8 mouse cellular contexts compared by ENCODE assay signal in genomic region chr12:87443700-87444122, GRCm38 (mm10). TPM values are rescaled to one million over a fixed set of nuclear protein-coding genes. Genes with fewer than 3 reads are reported as not detected.
A peak's percentile ranks its signal among the peaks of the same experiment; 100 is the strongest.
DNase-seq lines count a peak whose midpoint lies in the region; ATAC-seq and TF ChIP-seq lines count a peak whose summit lies in the region.

Gene Slirp, plus strand, starts transcription at chr12:87443896.
Gene Alkbh1, minus strand, starts transcription at chr12:87444017.

- 1% methylated on average over 28 of the region's 28 CpGs for WGBS in embryonic facial prominence, embryonic 13.5 days
- under 1% methylated on average over 28 of the region's 28 CpGs for WGBS in kidney, adult 2 months
- under 1% methylated on average over 28 of the region's 28 CpGs for WGBS in limb, embryonic 12.5 days
- WGBS in midbrain, embryonic 15.5 days = 0% methylated on average over 28 of the region's 28 CpGs
- WGBS in spleen, adult 2 months = under 1% methylated on average over 28 of the region's 28 CpGs

- TF ChIP-seq CTCF in kidney, adult 2 months (conservative IDR thresholded peaks at IDR 0.05; ENCODE audit: insufficient read depth, insufficient read length, low read depth, low read length) = no peak
- no peak for TF ChIP-seq CTCF in spleen, adult 2 months (IDR thresholded peaks at IDR 0.05; ENCODE audit: extremely low read depth, insufficient read depth, insufficient read length, insufficient replicate concordance)

- H3K9me3 ChIP-seq in embryonic facial prominence, embryonic 13.5 days = no peaks in the 10 kb centered on the region
- no peaks in the 10 kb centered on the region for H3K9me3 ChIP-seq in limb, embryonic 12.5 days
- no peaks in the 10 kb centered on the region for H3K9me3 ChIP-seq in midbrain, embryonic 15.5 days

- peak within 1 kb of the TSS; percentile 82 for H3K4me2 ChIP-seq in embryonic facial prominence, embryonic 13.5 days
- H3K4me2 ChIP-seq in limb, embryonic 12.5 days = peak within 1 kb of the TSS; percentile 75
- H3K4me2 ChIP-seq in midbrain, embryonic 15.5 days = peak within 1 kb of the TSS; percentile 63

- H3K27me3 ChIP-seq in embryonic facial prominence, embryonic 13.5 days = no peaks in the 10 kb centered on the region
- no peaks in the 10 kb centered on the region for H3K27me3 ChIP-seq in kidney, adult 2 months (replicated peaks; ENCODE audit: control insufficient read depth, insufficient read depth, low read length)
- H3K27me3 ChIP-seq in limb, embryonic 12.5 days = no peaks in the 10 kb centered on the region
- no peaks in the 10 kb centered on the region for H3K27me3 ChIP-seq in midbrain, embryonic 15.5 days (replicated peaks)
- H3K27me3 ChIP-seq in spleen, adult 2 months (ENCODE audit: control insufficient read depth, insufficient read depth, low read length) = no peaks in the 10 kb centered on the region

- peak; percentile 84 for ATAC-seq in embryonic facial prominence, embryonic 13.5 days (ENCODE audit: insufficient number of reproducible peaks, insufficient read depth, low FRiP score, low TSS enrichment, low read depth)
- peak; percentile 92 for ATAC-seq in limb, embryonic 12.5 days (ENCODE audit: insufficient number of reproducible peaks, insufficient read depth, low FRiP score, low TSS enrichment, low read depth)
- peak; percentile 98 for ATAC-seq in midbrain, embryonic 15.5 days (replicated peaks)

- H3K4me3 ChIP-seq in embryonic facial prominence, embryonic 13.5 days = peak within 1 kb of the TSS; percentile 97
- H3K4me3 ChIP-seq in kidney, adult 2 months (ENCODE audit: insufficient read depth, low read depth, low read length) = peak within 1 kb of the TSS; percentile 99
- peak within 1 kb of the TSS; percentile 94 for H3K4me3 ChIP-seq in limb, embryonic 12.5 days (replicated peaks)
- H3K4me3 ChIP-seq in midbrain, embryonic 15.5 days = peak within 1 kb of the TSS; percentile 100
- peak within 1 kb of the TSS; percentile 98 for H3K4me3 ChIP-seq in spleen, adult 2 months (ENCODE audit: extremely low read depth, insufficient read depth, insufficient read length)

- peaks cover 16% of the 10 kb centered on the region for H3K4me1 ChIP-seq in embryonic facial prominence, embryonic 13.5 days
- H3K4me1 ChIP-seq in kidney, adult 2 months (ENCODE audit: control insufficient read depth, insufficient read depth, low read length) = peaks cover 6% of the 10 kb centered on the region
- H3K4me1 ChIP-seq in limb, embryonic 12.5 days (replicated peaks) = peaks cover 19% of the 10 kb centered on the region
- peaks cover 23% of the 10 kb centered on the region for H3K4me1 ChIP-seq in midbrain, embryonic 15.5 days
- H3K4me1 ChIP-seq in spleen, adult 2 months (ENCODE audit: control insufficient read depth, insufficient read depth, insufficient read length) = peaks cover 7% of the 10 kb centered on the region; the same call in 1 of the 2 replicates

- peak within 1 kb of the TSS; percentile 87 for H3K27ac ChIP-seq in embryonic facial prominence, embryonic 13.5 days
- peak within 1 kb of the TSS; percentile 50; the same call in 1 of the 2 replicates for H3K27ac ChIP-seq in kidney, adult 2 months (ENCODE audit: insufficient read depth, low read depth, low read length)
- peak within 1 kb of the TSS; percentile 89 for H3K27ac ChIP-seq in limb, embryonic 12.5 days
- H3K27ac ChIP-seq in midbrain, embryonic 15.5 days = peak within 1 kb of the TSS; percentile 90
- peak within 1 kb of the TSS; percentile 78 for H3K27ac ChIP-seq in spleen, adult 2 months (ENCODE audit: insufficient read depth, low read length)

- H3K36me3 ChIP-seq in embryonic facial prominence, embryonic 13.5 days = peaks cover 47% of the 10 kb centered on the region
- peaks cover 1% of the 10 kb centered on the region; the same call in 1 of the 2 replicates for H3K36me3 ChIP-seq in kidney, adult 2 months (ENCODE audit: control insufficient read depth, insufficient read depth, low read length)
- H3K36me3 ChIP-seq in limb, embryonic 12.5 days = peaks cover 58% of the 10 kb centered on the region
- H3K36me3 ChIP-seq in midbrain, embryonic 15.5 days (replicated peaks) = peaks cover 27% of the 10 kb centered on the region
- H3K36me3 ChIP-seq in spleen, adult 2 months (ENCODE audit: control insufficient read depth, insufficient read depth, low read length) = peaks cover 20% of the 10 kb centered on the region

- peak; percentile 83 for DNase-seq in 3134 (ENCODE audit: extremely low read depth, insufficient read length, low spot score)
- peak; percentile 92 to 94 for DNase-seq in adrenal gland, postnatal 36 days
- peak; percentile 93 to 94 for DNase-seq in heart, adult 18-20 months
- peak; percentile 95 for DNase-seq in kidney, adult 2 months
- peak; percentile 84 to 88 for DNase-seq in spleen, adult 2 months (ENCODE audit: low read depth in 1 of 2, low spot score in 2 of 2)

- peak; percentile 44 for TF ChIP-seq POLR2A in kidney, adult 2 months (IDR thresholded peaks at IDR 0.05; ENCODE audit: low read depth, low read length)
- TF ChIP-seq POLR2A in spleen, adult 2 months (IDR thresholded peaks at IDR 0.05; ENCODE audit: low read depth, low read length) = peak; percentile 53

- peak within 1 kb of the TSS; percentile 98 for H3K9ac ChIP-seq in embryonic facial prominence, embryonic 13.5 days
- peak within 1 kb of the TSS; percentile 90 for H3K9ac ChIP-seq in limb, embryonic 12.5 days (replicated peaks)
- peak within 1 kb of the TSS; percentile 97 for H3K9ac ChIP-seq in midbrain, embryonic 15.5 days

RNA-seq across cellular contexts. Expression of gene Slirp, which starts in this region (rescaled TPM):
- total RNA-seq in adrenal gland, postnatal 36 days (2021) = 100 to 1,000 TPM; 155 to 160 TPM
- 336 and 343 TPM in 2 replicates for polyA plus RNA-seq in embryonic facial prominence, embryonic 13.5 days (2015; fragmentation: Nextera tagmentation; extraction: Ambion mirVana)
- 100 to 1,000 TPM; 148 to 166 TPM for total RNA-seq in heart, adult 18-20 months (2021)
- polyA plus RNA-seq in kidney, adult 2 months (2012; rRNA removed) = 27.7 and 40.0 TPM in 2 replicates
- polyA plus RNA-seq in limb, embryonic 12.5 days (2016; fragmentation: Nextera tagmentation; extraction: Ambion mirVana) = 330 and 347 TPM in 2 replicates
- 222 and 229 TPM in 2 replicates for polyA plus RNA-seq in midbrain, embryonic 15.5 days (2015; fragmentation: Nextera tagmentation; extraction: Ambion mirVana)
- polyA plus RNA-seq in spleen, adult 2 months (2012; rRNA removed) = 4.4 and 4.8 TPM in 2 replicates

RNA-seq across cellular contexts. Expression of gene Alkbh1, which starts in this region (rescaled TPM):
- 10 to 100 TPM; 21.5 to 24.2 TPM for total RNA-seq in adrenal gland, postnatal 36 days (2021)
- 65.9 and 76.1 TPM in 2 replicates for polyA plus RNA-seq in embryonic facial prominence, embryonic 13.5 days (2015; fragmentation: Nextera tagmentation; extraction: Ambion mirVana)
- total RNA-seq in heart, adult 18-20 months (2021) = 10 to 100 TPM in 1 of 2 experiments, 1 to 10 TPM in 1; 9.8 to 10.6 TPM
- polyA plus RNA-seq in kidney, adult 2 months (2012; rRNA removed) = 9.2 and 10.4 TPM in 2 replicates
- 76.7 and 77.5 TPM in 2 replicates for polyA plus RNA-seq in limb, embryonic 12.5 days (2016; fragmentation: Nextera tagmentation; extraction: Ambion mirVana)
- 39.0 and 47.3 TPM in 2 replicates for polyA plus RNA-seq in midbrain, embryonic 15.5 days (2015; fragmentation: Nextera tagmentation; extraction: Ambion mirVana)
- polyA plus RNA-seq in spleen, adult 2 months (2012; rRNA removed) = 17.0 and 17.5 TPM in 2 replicates

Comparison
In these comparisons a context has a peak if more than half of its experiments do, and no peak if none do; other contexts are left out.
1. Peak in every context shown above with its lines: DNase-seq, ATAC-seq, H3K4me3 ChIP-seq and H3K27ac ChIP-seq.